Mouse (Mus musculus) 3134 (cell line): ENCODE data around the gene Spats2l.

Experiments used
- DNase-seq: peaks from one replicate; pipeline ENCODE4 v3.0.0-alpha.2; 2011; ENCODE audit warnings: low spot score; ENCODE audit not compliant: insufficient read length; ENCODE audit errors: extremely low read depth

Spats2l gene

DNA sequence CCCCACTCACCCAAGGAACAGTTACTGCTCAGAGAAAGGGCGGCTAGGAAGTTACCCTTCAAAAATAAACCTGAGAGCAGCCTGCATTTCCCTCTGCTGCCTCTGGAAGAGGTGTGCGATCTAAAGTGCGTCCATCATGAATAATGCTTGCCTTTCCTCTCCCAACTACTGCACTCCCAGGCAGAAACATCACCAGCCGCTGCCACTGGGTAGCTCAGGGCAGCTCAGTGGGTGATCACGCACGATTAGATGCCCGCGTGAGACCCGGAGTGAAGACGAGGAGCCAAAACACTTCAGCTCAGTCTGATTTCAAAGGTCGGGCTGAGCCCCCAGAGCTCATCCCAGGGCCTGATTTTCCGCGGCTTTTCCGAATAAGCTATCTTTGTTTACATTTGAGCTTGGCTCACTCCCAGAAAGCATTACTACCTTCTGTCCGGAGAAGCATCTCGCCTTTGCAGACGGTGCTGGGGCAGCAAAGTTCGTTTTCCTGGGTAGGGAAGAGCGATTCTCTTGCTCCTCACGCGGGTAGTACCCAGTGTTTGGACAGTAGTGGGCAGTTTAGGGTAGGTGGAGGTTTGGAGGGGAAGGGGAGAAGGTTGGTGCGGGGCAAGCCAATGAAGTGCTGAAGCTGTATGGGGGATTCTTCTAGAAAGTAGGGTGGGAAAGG lies at the start of gene Spats2l:
TSS of gene Spats2l (plus strand) at position 162 of the 667 bp plus-strand sequence.
- DNase-seq: no peak

DNA sequence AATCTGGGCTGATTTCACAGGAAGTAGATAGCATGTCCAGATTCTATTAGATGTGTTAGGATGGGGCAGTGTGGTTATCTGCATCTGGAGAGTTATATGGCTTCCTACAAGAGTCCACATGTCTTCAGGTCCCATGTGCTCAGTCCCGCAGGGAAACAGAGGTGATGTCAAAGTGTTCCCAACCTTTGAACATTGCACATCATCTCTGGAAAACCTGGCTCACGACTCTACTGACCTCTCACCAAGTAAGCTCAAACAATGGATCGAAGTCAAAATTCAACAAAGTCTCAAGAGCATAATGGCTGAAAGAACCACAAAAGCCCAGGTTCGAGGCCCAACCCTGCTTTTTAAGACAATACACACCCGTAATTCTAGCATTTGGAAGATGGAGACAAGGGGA lies 48.7 kb upstream of the Spats2l start:
- no peak for DNase-seq

DNA sequence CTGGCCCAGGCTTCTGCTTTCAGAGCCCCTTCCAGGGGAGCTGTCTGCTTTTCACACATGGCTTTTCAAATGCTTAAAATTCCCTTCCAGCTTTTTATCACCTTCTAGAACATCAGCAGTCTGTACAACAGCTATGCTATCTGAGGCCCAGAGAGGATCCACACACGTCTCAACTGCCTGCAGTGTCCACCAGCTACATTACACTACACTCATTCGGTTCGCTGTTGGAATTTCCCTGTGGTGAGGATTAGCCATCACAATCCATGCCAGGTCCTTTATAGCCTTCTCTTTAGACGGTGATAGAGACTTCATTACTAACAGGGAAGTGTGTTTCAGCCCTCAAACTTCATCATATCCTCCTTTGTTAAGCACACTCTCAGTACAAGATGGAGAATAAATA lies 38.1 kb upstream of the Spats2l start:
- DNase-seq: no peak

DNA sequence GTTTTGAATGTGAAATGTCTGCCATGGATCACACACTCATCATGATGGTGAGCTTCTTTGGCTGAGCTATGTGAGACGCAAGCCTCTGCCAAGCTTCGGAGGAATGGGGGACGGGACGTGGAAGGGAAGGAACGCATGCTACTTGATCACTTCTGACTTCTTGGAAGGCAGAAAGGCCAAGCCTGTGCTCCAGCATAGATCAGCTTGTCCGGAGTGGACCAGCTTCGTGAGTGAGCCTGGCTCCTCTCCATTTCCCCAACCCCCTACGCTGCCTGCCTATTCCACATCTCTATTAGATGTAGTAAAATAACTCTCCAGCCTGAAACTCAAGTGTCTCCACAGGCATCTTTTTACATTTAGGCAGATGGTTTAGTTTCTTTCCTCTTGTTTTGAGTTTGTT lies 32.2 kb upstream of the Spats2l start:
- DNase-seq: no peak

DNA sequence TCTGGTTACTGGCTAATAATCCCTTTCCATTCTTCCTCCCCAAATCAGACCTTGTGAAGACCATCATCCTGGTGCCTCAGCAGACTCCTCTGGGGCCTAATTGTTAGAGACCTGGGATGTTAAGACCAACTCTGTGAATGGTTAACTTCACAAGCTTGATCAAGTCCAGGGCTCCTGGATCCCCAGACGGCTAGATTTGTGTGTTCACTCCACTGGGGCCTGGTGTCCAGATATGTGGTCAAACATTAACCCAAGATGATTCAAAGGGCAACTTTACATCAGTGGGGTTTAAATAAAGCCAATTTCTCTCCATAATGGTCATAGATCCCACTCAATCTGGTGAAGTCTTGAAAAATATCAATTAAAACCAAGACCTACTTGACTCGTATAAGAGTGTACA lies 31.7 kb upstream of the Spats2l start:
- no peak for DNase-seq

DNA sequence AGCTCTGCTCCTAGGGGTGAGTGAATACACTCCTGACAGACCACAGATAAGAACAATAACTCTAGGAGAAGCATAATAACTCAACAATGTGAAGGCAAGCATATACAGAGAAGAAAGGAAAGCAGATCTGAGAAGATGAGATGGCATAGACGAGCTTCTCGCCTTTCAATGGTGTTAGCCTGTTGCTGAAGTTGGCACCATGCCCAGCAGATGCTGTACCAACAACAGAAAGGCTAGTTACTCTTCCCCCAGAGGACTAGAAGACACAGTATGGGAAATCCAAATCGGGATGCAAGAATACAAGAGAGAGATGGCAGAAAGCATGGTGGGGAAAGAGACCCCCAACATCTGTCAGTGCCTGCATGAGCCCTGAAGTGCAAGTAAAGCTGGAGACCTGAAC lies 22.2 kb upstream of the Spats2l start:
- no peak for DNase-seq

DNA sequence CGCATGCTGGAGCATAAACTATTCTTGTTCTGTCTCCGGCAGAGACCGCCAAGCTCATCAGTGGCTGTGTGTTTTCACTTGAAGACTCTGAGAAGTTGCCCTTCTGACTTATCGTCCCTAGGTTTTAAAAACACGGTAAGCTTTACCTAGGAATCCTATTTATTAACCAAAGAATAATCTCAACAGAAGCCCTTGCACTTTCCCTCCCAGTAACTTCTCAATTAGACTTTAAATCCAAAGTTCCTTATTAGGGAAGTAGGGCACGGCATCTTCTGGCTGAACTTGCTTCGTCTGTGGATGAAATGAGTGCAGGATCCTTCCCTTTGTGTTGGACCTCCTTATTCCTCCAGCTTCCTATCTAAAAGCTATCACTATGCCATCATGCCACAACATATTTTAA lies 7.6 kb upstream of the Spats2l start:
- no peak for DNase-seq

DNA sequence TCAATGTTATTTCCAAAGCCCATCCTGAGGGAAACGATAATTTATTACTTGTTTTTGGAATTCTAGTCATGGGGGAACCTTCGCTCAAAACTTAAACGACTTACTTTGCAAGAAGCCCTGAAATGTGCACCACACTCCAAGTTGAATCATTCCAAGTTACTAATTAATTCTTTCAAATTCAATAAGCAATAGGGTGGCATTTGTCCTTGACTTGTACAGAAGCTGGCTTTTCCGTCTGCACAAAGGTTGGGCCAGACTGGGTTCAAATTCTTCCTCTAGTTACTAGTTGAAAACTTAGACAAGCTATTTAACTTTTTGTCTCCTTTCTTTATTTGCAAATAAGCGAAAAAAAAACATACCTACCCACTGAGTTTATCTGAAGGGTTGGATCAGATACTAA lies 636 bp upstream of the Spats2l start:
- DNase-seq: no peak

DNA sequence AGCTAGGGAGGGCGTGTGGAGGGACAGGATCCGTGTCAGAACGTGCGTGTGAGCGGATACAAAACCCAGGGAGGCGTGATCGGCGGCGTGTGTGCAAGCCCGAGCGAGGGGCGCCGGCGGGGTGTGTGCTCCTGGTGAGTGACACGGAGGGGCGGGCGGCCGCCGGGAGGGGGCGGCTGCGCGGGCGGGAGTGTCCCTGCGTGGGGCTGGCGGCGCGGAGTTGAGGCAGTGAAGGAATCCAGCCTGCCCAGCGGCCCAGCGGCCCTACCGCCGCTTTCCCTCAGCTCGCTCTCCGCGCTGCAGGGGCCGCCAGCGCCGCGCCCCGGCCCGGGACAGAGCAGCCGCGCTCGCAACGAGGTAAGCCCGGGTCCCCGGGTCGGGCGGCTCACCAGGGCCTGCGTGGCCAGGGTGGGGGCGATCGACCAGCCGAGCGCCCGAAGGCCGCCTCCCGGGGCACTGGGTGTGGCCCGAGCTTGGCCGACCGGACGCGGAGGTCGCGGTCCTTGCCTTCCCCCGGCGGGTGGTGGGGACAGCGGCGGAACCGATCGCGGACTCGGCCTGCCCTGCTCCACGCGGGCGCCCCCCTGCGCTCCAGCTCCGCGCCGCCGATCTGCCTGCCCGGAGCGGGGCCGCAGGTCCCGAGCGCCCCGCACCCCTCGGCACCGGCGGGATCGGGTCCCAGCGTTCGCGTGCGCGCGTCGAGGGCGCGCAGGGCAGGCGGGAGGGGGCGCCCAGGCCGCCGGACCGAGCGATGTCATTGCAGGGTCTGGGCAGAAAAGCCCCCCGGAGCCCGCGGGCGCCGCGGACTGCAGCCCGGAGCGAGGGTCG lies 920 bp downstream of the Spats2l start:
- DNase-seq: no peak

DNA sequence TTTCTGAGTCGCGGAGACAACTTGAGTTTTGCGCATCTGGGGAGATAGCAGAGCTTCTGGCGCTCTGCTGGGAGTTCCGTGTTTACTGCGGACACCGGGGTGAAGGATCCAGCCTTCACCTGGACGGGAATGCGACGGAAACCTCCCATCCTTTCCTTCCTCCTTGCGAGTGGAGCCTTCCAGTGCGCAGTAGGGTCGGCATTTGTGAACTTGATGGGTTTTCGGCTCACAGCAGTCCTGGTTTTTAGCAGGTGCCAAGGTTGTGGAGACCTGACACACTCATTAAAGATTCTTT lies 1.5 kb downstream of the Spats2l start:
- DNase-seq: no peak

DNA sequence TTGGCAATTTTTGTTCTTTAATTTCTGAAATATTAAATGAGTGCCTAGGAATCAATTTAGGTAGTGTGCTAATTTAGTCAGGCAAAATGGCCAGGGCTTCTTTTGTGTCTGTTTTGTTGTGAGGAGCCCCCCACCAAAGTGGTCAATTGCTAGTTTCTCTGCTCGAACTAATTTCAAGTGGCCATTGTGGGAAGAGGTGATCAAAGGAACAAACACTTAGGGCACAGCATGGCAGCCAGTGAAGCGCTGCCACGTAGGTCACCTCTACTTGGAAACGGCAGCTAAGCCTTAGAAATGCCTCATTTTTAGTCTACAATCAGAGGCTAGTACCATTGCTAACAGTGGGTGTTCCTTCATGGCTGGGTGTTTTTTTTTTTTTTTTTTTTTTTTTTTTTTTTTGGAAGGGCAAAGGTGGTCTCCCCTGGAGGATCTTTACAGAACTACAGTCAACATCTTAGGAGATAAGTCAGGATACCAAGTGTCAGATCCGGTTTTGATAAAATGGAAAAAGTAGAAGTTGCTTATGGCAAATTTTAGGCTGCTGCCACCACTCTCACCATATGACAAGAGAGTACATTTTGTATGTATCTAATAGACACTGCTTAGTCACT lies 2.8 kb downstream of the Spats2l start:
- no peak for DNase-seq

DNA sequence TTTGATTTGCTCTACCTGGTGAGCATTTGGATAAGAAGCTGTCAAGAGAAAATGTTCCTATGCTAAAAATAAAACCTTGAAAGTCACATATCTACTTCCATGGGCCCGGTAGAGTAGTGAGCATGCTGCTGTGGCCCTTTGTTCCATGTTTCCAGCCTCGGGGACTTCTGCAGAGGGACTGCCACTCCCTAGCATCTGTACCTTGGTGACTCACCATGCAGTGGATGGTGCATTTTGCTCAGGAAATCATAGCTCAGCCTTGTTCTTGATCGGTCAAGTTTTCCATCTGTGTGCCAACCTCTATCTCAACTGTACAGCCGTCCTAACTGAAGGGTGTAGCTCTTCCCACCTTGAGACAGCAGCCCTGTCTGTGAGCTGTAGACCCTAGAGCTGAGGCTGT lies 10.3 kb downstream of the Spats2l start:
- no peak for DNase-seq

DNA sequence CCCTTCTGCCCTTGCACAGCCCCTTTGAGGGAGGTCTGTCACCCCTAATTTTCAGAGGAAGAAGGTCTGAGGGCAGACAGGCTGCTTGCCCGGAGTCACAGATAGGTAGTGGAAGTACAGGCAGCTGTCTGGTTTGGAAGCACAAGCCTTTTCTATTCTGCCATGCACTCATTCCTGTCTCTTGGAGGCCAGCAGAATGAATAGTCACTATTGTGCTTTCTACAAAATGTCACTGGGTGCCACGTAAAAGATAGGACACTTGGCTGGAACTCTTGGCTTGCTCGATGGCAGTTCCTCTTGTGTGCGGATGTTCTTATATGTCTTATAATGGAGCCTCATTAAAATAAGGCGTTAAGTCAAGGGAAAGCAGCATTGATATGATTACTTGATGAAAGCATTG lies 15.9 kb downstream of the Spats2l start:
- DNase-seq: no peak

DNA sequence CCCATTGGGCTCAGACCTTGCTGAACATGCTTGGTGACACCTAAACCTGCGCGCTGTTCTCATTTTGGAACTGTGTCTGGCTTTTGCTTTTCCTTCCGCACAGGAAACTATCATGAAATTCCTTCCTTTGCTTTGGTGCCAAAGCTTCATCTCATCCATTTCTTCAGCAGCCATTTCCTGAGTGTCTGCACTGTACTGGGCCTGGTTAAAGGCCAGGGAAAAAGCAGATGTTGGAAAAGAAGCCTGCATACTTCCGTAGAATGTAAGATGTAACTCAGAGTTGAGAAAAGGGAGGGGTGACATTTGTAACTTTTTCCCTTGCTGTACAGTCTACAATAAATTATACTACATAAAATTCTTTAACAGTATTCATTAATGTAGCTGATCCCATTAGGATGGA lies 18.2 kb downstream of the Spats2l start:
- DNase-seq: no peak

DNA sequence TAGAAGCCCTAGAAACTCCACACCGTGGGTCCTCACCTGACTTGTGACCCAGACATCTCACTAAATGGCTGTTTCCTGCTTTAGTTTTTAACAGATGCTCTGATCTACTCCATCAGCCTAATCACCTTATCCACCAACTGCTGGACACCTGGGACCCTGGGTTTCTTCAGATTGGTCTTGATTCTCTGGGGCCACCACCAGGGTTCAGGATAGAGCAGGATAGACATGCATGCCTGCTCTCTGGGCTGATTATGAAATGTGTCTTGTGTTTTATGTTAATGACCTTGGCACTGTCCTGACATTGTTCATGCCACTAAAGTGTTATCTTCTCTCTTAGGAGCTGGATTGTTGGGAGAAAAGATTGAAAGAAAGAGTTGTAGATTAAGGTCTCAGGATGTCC lies 21.9 kb downstream of the Spats2l start:
- no peak for DNase-seq

DNA sequence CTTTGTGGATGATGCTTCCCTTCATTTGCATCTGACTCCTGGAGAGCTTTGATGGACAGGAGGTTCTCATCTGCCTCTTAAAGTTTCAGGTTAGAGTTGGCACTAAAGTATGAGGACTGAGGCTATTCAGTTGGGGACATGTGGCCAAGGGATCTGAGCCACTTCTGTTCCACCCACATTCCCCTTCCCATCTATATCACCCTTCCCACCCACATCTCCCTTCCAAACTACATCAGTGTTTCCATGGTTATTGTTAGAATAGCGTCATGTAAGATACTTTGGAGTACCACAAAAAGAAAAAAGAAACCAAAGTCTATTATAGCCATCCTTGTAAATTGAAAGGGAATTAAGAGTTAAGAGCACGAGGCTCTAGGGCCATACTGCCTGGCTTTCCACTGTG lies 25.4 kb downstream of the Spats2l start:
- no peak for DNase-seq

DNA sequence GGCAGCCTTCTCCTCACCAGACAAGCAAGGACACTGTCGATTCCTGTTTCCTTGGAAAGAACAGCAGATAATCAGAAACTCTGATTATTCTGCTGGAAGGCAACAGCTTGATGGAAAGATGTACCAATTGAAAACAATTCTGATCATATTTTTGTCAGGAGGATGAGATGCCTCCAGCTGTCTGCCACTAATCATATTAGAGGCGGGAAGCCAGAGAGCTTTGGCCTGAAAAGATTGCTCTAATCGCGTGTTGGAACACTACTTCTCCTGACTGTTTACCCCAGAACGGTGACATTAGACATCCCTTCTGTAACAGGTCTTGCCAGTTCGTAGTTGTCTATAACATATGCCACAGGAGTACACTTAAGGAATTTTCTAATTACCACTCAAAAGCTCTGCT lies 26.9 kb downstream of the Spats2l start:
- DNase-seq: no peak

DNA sequence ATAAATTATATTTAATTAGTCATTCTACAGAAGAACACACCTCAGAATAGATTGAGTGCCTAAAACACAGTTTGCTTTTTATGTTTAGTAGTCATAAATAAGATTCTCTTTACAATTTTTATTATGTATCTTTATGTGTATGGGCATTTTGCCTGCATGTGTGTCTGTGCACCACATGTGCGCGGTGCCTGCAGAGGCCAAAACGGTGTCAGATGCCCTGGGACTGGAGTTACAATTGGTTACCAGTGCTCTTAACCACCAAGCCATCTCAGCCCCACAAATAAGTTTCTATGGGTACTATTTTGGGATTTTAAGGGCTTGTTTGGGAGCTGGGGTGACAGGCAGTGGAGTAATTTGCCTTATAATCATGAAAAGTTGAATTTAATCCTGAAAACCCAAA lies 32.2 kb downstream of the Spats2l start:
- no peak for DNase-seq

DNA sequence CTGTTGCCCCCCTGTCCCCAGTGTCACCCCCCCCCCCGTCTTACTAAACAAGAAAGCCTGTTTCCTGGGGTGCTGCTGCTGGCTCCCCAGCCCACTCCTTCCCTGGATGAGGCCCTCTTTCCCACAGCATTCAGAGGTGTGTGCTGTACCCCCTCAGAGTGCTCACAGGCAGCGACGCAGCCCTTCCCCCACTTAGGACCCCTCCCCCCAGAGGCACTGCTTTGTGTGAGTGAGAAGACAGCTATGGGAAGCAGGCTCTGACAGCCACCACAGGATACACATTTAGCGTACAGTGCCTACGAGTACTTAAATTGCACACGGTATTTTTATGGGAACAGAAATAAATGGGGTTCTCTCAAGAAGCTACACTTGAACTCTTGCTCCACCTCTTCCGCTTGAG lies 33.9 kb downstream of the Spats2l start:
- DNase-seq: no peak

DNA sequence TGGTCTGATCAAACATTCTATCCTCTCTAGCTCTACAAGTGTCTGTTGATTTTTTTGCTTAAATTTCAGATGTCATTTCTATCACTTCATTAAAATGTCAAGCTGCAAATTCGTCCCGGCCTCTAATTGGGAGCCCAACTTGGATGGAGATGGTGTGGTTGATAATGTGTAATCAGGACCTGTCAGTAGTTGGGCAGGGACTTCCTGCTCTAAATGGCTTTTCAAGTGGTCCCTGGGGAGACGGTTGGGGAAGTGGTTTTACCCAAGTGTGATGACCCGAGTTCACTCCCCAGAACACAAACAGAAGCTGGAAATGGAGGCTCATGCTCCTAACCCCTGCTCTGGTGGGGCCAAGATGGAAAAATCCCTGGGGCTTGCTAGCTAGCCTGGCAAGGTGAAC lies 36.3 kb downstream of the Spats2l start:
- no peak for DNase-seq

DNA sequence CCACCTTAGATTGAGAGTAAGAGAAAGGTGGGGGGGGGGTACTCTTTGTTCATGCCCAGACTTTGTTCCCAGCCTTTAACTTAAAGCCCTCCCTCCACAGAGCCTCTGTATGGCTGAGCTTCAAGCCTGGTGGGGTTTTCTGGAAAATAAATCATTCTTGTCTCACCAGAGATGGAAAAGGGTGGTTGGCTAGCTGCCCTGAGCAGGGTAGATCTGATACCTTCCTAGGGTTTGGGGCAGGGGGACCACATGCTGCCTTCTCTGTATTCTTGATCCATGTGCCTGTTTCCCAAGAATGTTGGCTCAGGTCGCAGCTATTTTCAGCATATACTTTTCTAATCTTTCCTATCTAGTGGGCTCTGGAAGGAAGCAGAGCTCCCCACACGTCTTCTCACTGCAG lies 43.1 kb downstream of the Spats2l start:
- no peak for DNase-seq

DNA sequence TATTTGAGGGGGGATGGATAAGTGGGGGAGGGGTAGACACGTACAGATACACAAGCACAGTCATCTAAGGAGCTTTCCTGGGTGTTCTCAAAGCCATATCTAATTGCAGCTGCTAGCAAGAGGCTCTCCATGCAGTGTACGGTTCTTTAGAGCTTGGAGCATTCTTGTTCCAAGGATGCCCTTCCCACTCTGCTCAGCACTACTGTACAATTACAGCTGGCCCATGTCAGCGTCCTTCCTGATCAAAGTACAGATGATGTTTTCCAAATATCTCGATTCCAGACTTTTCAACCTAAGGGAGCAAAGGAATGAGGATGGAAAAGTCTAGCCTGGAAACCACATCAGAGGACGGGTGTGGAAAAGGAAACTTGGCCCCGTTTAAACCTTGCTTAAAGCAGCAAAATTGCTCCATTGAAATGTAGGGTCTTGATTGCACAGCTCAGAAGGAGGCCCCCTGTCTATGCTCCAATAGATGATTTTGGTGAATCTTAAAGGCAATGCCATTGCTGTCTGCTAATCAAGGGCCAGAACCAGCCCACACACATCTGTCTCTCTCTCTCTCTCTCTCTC lies 46.6 kb downstream of the Spats2l start:
- DNase-seq: no peak
